Mouse (Mus musculus) ES-Bruce4 (cell line): Measurements from ENCODE around the gene Hipk1.

Experiments used
- CTCF ChIP-seq: IDR thresholded peaks from one replicate; pipeline ENCODE4 v1.8.1; 2011; ENCODE audit warnings: low read depth, low read length
- EP300 ChIP-seq: IDR thresholded peaks from 2 replicates; pipeline ENCODE4 v1.6.1; 2011; ENCODE audit warnings: low read depth, low read length; ENCODE audit not compliant: insufficient read depth
- POLR2A ChIP-seq: IDR thresholded peaks from one replicate; pipeline ENCODE4 v1.8.1; 2011; ENCODE audit warnings: low read length; ENCODE audit not compliant: insufficient read depth

DNA sequence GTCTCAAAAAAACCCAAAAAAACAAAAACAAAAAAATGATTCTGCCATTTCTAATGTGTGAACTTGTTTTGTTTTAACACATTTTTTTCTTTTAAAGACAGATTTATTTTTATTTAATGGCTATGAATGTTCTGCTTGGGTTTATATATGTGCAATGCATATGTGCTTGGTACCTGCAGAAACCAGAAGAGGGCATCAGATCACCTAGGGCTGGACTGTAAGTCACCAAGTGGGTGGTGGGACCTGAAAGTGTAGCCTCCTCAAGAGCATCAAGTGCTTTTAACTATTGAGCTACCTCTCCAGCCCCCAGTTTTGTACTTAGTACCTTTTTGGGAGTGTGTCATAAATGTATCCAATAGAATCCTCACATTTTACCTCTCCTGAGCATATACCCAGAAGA lies 36.2 kb upstream of the Hipk1 start:
- TF ChIP-seq POLR2A (no peak), CTCF (peak; percentile 35), EP300 (no peak)
